Mouse (Mus musculus) limb, embryonic 13.5 days (tissue): ENCODE measurements around the gene Pyroxd2. TPM values are rescaled to one million over a fixed set of nuclear protein-coding genes. Genes with fewer than 3 reads are reported as not detected.
"Not testable (repeated sequence)": the region's sequence is repeated elsewhere in the genome, so short reads cannot be mapped to it uniquely, and the experiment has no call there.

ENCODE experiments used
- ATAC-seq: fragments of 200-750 bp; cut with Nextera tagmentation; 2 replicates; pipeline ENCODE4 v1.8.0; 2017; ENCODE audit warnings: low read depth, moderate number of reproducible peaks, moderate TSS enrichment; ENCODE audit not compliant: low FRiP score
- H3K27ac ChIP-seq: fragments of 300-500 bp; sonication (generic); 2 replicates; pipeline ENCODE4 v1.5.1; 2015; ENCODE audit warnings: inconsistent platforms, mild to moderate bottlenecking, moderate library complexity
- H3K27me3 ChIP-seq: fragments of 300-500 bp; sonication (generic); 2 replicates; pipeline ENCODE4 v1.6.1; 2015; ENCODE audit warnings: mild to moderate bottlenecking, inconsistent platforms
- H3K36me3 ChIP-seq: fragments of 300-500 bp; sonication (generic); 2 replicates; pipeline ENCODE4 v1.6.1; 2015; ENCODE audit warnings: inconsistent platforms, mild to moderate bottlenecking, moderate library complexity
- H3K4me1 ChIP-seq: fragments of 300-500 bp; sonication (generic); 2 replicates; pipeline ENCODE4 v1.6.1; 2015; ENCODE audit warnings: inconsistent platforms
- H3K4me2 ChIP-seq: fragments of 300-500 bp; sonication (generic); replicated peaks from 2 replicates; pipeline ENCODE4 v1.6.1; 2015; ENCODE audit warnings: inconsistent platforms, mild to moderate bottlenecking, moderate library complexity
- H3K4me3 ChIP-seq: fragments of 300-500 bp; sonication (generic); 2 replicates; pipeline ENCODE4 v1.5.1; 2015; ENCODE audit warnings: moderate library complexity, mild to moderate bottlenecking, inconsistent platforms
- H3K9ac ChIP-seq: fragments of 300-500 bp; sonication (generic); 2 replicates; pipeline ENCODE4 v1.6.1; 2015; ENCODE audit warnings: mild to moderate bottlenecking, inconsistent platforms
- H3K9me3 ChIP-seq: fragments of 300-500 bp; sonication (generic); 2 replicates; pipeline ENCODE4 v1.6.1; 2016; ENCODE audit warnings: inconsistent platforms
- WGBS: fragments of 180-500 bp; shearing (Covaris S2); methylation state at CpG from one replicate; pipeline ENCODE4 v1.1.7; 2015; 5-methylcytosine and 5-hydroxymethylcytosine counted together
- polyA plus RNA-seq: library from polyadenylated mRNA; unstranded; fragments of >200 nt; fragmentation: Nextera tagmentation; extraction: Ambion mirVana; gene quantifications from 2 replicates; pipeline ENCODE4 v1.2.1, GENCODE M21; 2015

The Pyroxd2 gene
- 2.1 and 2.6 TPM in 2 replicates for polyA plus RNA-seq

DNA sequence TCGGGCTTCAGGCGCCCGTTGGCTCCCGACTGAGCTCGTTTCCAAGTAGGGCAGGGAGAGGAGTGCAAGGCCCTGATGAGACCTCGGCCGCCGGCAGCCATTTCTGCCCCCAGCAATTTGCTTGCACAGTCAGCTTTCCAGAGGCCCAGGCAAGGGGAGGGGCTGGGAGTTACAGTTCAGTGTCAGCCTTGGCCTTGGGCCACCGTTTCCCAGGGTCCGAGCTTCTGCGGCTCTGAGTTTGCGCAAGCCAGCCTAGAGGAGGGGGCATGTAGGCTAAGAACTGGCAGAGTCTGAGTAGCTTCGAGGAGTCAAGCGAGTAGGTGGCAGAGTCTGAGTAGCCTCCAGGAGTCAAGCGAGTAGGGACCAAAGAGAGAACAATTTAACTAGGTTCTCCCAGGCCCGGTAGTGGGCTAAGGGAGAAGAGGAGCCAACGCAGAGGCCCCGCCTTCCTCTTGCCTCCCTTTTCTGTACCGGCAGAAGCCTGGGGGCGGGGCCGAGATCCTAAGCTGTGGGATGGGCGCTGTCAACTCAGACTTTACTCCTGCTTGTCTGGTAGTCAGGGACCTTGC, at the start of gene Pyroxd2:
Pyroxd2 (minus strand) TSS at position 413 of the 569 bp plus-strand sequence.
- Histone ChIP-seq H3K4me1 (peaks cover 51% of the 10 kb centered on the region), H3K9ac (peak within 1 kb of the TSS; percentile 73), H3K36me3 (no peaks in the 10 kb centered on the region), H3K4me2 (peak within 1 kb of the TSS; percentile 70), H3K4me3 (peak within 1 kb of the TSS; percentile 42), H3K27ac (peak within 1 kb of the TSS; percentile 91), H3K27me3 (no peaks in the 10 kb centered on the region), H3K9me3 (no peaks in the 10 kb centered on the region)
- peak; percentile 90 for ATAC-seq
- WGBS, result 4% methylated on average over 22 of the region's 22 CpGs

DNA sequence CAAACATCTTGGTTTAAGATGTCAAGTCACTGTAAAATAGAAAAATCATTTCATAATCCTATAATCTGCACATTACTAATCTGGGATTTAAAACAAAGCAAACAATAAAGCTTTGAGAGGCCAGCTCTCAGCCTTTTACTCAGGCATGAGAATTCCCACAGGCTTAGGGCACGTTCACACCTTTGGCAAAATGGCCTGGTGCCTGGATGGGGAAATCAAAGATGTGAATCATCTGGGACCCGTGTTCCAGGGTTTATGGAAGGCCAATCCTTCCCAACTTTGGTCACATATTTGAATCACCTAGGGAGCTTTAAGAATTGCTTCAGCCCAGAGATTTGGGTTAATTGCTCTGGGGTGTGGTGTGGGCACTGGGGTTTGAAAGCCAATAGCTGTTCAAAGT, 45.3 kb upstream of the Pyroxd2 start:
- Histone ChIP-seq H3K27ac (no peak overlapping the region), H3K4me2 (no peak overlapping the region), H3K9ac (no peak overlapping the region), H3K36me3 (no peaks in the 10 kb centered on the region), H3K4me1 (peaks cover 27% of the 10 kb centered on the region), H3K9me3 (no peaks in the 10 kb centered on the region), H3K27me3 (peaks cover 8% of the 10 kb centered on the region), H3K4me3 (no peak overlapping the region)
- 25% methylated on average over 2 of the region's 2 CpGs for WGBS
- ATAC-seq, result no peak

DNA sequence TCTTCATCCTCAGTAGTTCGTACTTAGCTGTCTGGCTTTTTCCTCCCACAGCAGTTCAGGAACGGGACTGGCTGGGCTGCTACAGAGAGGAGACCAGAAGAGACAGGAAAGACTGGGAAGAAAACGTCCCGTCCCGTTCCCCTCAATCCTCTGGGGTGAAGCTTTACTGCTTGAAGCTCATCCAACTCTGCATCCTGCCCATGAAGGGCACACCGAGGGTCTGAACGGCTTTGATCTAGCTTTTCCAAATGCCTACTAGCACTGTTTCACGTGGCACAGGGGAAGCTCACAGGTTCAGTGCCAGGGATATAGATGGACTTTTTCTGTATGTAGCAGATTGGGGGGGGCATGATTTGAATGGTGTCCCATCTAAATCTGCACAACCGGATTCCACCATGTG, 43.2 kb upstream of the Pyroxd2 start:
- 0 out of 2 replicates have a peak overlapping the region, but pooled peaks have one; percentile 60 for H3K9ac ChIP-seq
- no peak overlapping the region for H3K27ac ChIP-seq
- H3K27me3 ChIP-seq, result peaks cover 8% of the 10 kb centered on the region
- no peaks in the 10 kb centered on the region for H3K9me3 ChIP-seq
- no peak for ATAC-seq
- no peaks in the 10 kb centered on the region for H3K36me3 ChIP-seq
- WGBS, result 22% methylated on average over 9 of the region's 9 CpGs
- H3K4me1 ChIP-seq, result peaks cover 27% of the 10 kb centered on the region
- peak overlapping the region; percentile 91 for H3K4me2 ChIP-seq
- H3K4me3 ChIP-seq, result peak overlapping the region; percentile 43

DNA sequence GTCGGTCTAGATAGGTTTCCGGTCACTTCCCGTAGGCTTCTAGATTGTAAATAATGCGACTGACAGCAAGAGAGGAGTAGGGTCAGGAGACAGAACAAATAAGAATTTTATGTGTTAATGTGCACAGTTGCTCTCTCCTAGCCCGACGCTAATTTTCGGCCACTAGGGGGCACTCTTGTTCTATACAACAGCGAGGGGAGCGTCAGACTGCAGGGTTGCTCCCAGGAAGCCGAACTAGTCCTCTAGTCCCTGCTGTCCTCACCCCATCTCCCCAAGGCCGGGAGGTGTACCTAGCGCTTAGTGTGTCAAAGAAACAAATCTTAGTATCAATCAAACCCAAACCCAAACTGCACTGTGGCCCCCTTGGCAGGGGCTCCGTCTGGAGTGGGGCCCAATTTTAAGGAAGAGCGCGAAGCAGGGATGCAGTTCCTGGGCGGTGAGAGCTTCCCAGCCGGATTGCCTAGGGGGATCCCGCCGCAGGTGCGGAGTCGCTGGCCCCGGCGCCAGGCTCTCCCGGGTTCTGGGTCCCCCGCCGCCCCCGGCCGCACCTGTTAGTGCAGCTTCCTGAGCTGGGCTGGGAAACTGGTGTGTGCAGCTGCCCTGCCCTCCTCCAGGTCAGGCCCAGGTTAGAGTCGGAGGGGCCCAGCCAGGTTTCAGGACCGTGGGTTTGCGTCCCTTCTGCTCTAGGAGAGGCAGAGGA, 42.5 kb upstream of the Pyroxd2 start:
- 1% methylated on average over 31 of the region's 31 CpGs for WGBS

DNA sequence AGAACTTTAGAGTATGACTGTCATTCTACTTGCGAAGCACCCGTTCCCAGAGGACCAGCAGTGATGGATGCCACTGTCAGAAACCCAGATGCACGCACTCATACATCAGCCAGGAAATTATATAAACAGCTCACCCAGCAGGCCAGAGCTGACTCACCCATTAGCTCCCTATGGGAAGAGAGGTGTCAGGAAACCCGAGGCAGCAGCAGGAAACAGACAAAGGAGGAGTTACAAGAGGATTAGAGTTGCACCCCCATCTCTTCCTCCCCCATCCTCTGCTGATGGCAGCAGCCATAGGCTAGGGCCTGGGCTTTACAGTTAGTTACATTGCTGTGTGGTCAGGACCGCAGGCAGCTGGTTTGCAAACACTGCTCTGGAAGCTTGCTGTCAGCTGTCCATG, 35.7 kb upstream of the Pyroxd2 start:
- no peak for ATAC-seq
- Histone ChIP-seq H3K4me2 (no peak overlapping the region), H3K27ac (no peak overlapping the region), H3K9me3 (no peaks in the 10 kb centered on the region), H3K4me1 (0 out of 2 replicates have a peak, but pooled peaks cover 3% of the 10 kb centered on the region), H3K9ac (no peak overlapping the region), H3K36me3 (no peaks in the 10 kb centered on the region), H3K4me3 (no peak overlapping the region), H3K27me3 (peaks cover 22% of the 10 kb centered on the region; the same call in 1 of the 2 replicates)
- 44% methylated on average over 5 of the region's 5 CpGs for WGBS

More for the DNA sequence above, 42.5 kb upstream of the Pyroxd2 start:
- peak; percentile 80 for ATAC-seq
- peak overlapping the region; percentile 60 for H3K9ac ChIP-seq
- no peak overlapping the region for H3K27ac ChIP-seq
- H3K36me3 ChIP-seq, result no peaks in the 10 kb centered on the region
- no peaks in the 10 kb centered on the region for H3K9me3 ChIP-seq
- H3K4me3 ChIP-seq, result peak overlapping the region; percentile 43
- H3K4me2 ChIP-seq, result peak overlapping the region; percentile 91
- peaks cover 8% of the 10 kb centered on the region for H3K27me3 ChIP-seq
- H3K4me1 ChIP-seq, result peaks cover 27% of the 10 kb centered on the region

DNA sequence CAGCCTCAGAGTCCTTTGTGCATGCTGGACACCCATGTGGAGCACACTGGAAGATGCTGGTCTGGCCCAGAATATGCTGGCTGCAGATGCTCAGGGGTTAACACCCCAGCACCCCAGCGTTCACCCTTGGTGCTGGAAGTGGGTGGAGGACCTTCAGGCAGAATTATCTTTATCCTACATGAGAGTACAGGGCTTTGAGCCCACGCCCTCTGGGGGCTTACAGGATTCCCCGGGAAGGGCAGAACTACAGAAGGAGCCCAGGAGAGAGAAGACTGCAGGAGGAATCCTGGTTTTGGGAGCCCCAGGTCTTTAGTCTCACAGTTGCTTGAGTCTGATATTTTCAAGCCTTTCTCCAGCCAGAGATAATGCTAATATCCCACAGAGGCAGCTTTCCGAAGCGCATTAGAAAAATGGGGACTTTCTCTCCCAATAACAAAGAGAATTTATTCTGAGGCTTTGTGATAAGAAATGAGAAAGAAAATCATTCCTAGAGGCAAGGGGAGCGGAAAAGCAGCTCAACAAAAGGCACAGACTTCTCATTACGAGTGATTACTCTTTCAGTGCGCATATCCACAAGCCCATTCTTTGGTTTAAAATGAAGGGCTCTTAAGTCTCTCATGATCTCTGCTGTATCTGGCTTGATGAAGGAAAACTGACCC, 33.1 kb upstream of the Pyroxd2 start:
- no peak for ATAC-seq
- Histone ChIP-seq H3K4me1 (0 out of 2 replicates have a peak, but pooled peaks cover 3% of the 10 kb centered on the region), H3K9ac (no peak overlapping the region), H3K9me3 (no peaks in the 10 kb centered on the region), H3K27ac (no peak overlapping the region), H3K4me2 (no peak overlapping the region), H3K36me3 (no peaks in the 10 kb centered on the region), H3K4me3 (no peak overlapping the region), H3K27me3 (peaks cover 19% of the 10 kb centered on the region; the same call in 1 of the 2 replicates)
- WGBS, result 65% methylated on average over 8 of the region's 8 CpGs

DNA sequence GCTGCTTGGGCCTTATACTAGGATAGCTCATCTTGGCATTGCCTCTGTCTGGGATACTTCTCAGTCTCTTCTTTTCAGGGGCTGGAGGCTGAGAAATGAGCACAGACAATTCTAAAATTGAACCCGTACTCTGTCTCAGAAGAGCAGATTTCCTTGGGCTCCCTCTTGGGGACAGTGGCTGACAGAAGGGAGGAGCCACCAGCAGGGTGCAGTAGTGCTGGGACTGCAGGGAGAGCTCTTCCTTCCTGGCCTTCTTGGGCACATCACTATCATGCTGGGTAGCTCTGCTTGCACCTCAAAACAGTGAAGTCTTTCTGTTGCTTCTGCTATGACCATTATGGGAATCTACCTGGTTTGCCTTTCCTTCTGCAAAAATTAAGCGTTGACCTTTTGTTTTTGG, 32.6 kb upstream of the Pyroxd2 start:
- 0 out of 2 replicates have a peak, but pooled peaks cover 3% of the 10 kb centered on the region for H3K4me1 ChIP-seq

DNA sequence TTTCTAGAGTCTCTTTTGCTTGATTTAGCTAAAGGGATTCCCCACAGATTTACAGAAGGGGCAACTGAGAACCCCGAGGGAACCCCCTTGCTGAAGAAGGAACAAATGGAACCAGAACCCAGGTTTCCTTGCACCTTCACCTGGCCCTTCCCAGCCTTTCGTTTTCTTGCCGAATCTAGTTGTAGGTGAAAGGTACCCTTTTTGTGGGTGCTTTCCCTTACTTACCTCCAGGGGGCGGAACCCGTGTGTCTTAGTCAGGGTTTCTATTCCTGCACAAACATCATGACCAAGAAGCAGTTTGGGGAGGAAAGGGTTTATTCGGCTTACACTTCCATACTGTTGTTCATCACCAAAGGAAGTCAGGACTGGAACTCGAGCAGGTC, 27.6 kb upstream of the Pyroxd2 start:
- not testable (repeated sequence) for H3K27me3 ChIP-seq, H3K9me3 ChIP-seq, H3K4me1 ChIP-seq, ATAC-seq, H3K36me3 ChIP-seq
- Histone ChIP-seq H3K4me3 (peak overlapping the region; percentile 63), H3K4me2 (peak overlapping the region; percentile 74), H3K9ac (peak overlapping the region; percentile 67), H3K27ac (peak overlapping the region; percentile 77; the same call in 1 of the 2 replicates)
- WGBS, result 49% methylated on average over 7 of the region's 7 CpGs

More for the DNA sequence above, 32.6 kb upstream of the Pyroxd2 start:
- no peaks in the 10 kb centered on the region for H3K36me3 ChIP-seq
- no peak for ATAC-seq
- WGBS, result 40% methylated on average over 2 of the region's 2 CpGs
- H3K9ac ChIP-seq, result no peak overlapping the region
- peaks cover 19% of the 10 kb centered on the region; the same call in 1 of the 2 replicates for H3K27me3 ChIP-seq
- H3K27ac ChIP-seq, result no peak overlapping the region
- H3K4me2 ChIP-seq, result no peak overlapping the region
- no peaks in the 10 kb centered on the region for H3K9me3 ChIP-seq
- H3K4me3 ChIP-seq, result no peak overlapping the region

DNA sequence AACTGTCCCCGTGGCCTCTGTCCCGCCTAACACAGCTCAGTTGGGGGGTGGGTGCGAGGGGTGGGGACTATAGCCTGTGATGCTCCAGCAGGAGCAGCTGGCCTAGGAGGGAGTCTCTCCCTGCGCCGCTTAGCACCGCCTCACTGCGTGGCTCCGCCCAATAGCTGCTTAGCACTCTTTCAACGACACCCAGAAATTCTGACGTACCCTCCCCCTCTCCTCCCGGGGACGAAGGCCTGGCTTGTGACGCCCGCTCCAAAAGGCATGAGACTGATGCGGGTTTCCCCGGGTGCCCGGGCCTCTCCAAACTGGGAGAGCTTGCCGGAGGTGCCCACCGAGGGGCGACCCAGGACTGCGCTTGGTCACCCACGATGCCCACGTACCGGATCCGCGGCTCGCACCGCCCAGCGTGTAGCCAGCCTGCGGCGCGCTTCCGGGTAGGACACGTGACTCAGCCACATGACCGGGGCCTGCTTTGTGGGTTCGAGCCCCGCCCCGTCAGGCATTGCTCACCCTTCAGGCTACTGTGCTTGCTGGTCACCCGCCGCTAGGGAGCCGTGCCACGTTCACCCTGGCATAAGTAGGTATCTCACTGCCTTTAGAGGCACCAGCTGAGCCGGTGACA, 27.1 kb upstream of the Pyroxd2 start, which contains the start of gene Hps1:
Hps1 (minus strand) TSS at position 448 of the 625 bp plus-strand sequence.
- Histone ChIP-seq H3K4me2 (peak within 1 kb of the TSS; percentile 74), H3K9ac (peak within 1 kb of the TSS; percentile 67), H3K36me3 (no peaks in the 10 kb centered on the region; the same call in 1 of the 2 replicates), H3K27ac (peak within 1 kb of the TSS; percentile 77), H3K27me3 (0 out of 2 replicates have a peak, but pooled peaks cover 3% of the 10 kb centered on the region), H3K4me1 (peaks cover 6% of the 10 kb centered on the region; the same call in 1 of the 2 replicates), H3K9me3 (no peaks in the 10 kb centered on the region), H3K4me3 (peak within 1 kb of the TSS; percentile 63)
- peak; percentile 97 for ATAC-seq
- WGBS, result under 1% methylated on average over 43 of the region's 43 CpGs

DNA sequence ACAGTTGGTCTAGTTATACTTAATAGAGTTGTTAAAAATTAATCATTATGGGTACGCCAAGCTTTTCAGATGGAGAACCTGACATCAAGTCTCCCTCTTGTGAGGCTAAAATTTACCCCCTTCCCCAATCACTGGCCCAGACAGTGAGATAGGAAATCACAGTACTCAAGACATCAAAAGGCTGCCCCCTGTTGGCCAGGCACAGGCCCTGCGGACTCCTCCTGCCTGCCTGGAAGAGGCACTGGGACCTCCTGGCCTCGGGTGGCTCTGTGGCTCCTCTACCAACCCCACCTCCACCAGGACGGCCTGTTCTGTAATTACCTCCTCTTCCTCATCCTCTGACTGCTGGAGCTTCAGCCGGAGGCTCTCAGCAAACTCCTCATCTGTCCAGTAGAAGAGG, 25.2 kb upstream of the Pyroxd2 start:
- Histone ChIP-seq H3K9ac (no peak overlapping the region), H3K9me3 (no peaks in the 10 kb centered on the region), H3K36me3 (no peaks in the 10 kb centered on the region; the same call in 1 of the 2 replicates), H3K27ac (no peak overlapping the region), H3K4me3 (no peak overlapping the region), H3K4me1 (peaks cover 6% of the 10 kb centered on the region; the same call in 1 of the 2 replicates), H3K4me2 (no peak overlapping the region), H3K27me3 (no peaks in the 10 kb centered on the region)
- ATAC-seq, result no peak
- 79% methylated on average over 5 of the region's 5 CpGs for WGBS

DNA sequence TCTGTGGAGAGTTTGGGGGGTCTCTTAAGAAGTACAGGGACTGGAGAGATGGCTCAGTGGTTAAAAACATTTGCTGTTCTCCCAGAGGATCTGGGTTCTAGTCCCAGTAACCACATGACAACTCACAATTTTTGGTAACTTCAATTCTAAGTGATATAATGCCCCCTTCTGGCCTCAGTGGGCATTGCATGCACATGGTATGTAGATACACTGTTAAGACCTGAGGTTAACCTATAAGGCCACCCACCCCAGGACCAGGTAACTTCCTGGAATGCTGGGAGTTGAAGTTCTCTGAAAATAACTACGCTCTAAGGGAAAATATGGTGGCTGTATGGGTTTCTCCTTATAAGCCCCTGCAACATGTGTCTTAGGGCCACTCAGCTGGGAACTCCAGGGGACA, 24.2 kb upstream of the Pyroxd2 start:
- WGBS, result 96% methylated on average over 1 of the region's 1 CpGs
- H3K4me1 ChIP-seq, result peaks cover 6% of the 10 kb centered on the region; the same call in 1 of the 2 replicates
- no peak for ATAC-seq

More for the DNA sequence above, 24.2 kb upstream of the Pyroxd2 start:
- H3K4me3 ChIP-seq, result no peak overlapping the region
- H3K27ac ChIP-seq, result no peak overlapping the region
- H3K9me3 ChIP-seq, result no peaks in the 10 kb centered on the region
- no peaks in the 10 kb centered on the region; the same call in 1 of the 2 replicates for H3K36me3 ChIP-seq
- H3K9ac ChIP-seq, result no peak overlapping the region
- no peaks in the 10 kb centered on the region for H3K27me3 ChIP-seq
- H3K4me2 ChIP-seq, result no peak overlapping the region
